Mouse (Mus musculus): ENCODE data around the gene Fbxl21. TPM values are rescaled to one million over a fixed set of nuclear protein-coding genes. Genes with fewer than 3 reads are reported as not detected.

Gene Fbxl21
- polyA plus RNA-seq, 1 experiment, result 0.20 TPM

- H3K36me3 ChIP-seq (ENCODE audit: control insufficient read depth, insufficient read depth), result no peaks in the 10 kb centered on the region
- no peak for TF ChIP-seq CEBPB (IDR thresholded peaks at IDR 0.05; ENCODE audit: insufficient read depth, poor library complexity, severe bottlenecking)
- TF ChIP-seq USF1 (IDR thresholded peaks at IDR 0.05; ENCODE audit: low read depth), result no peak
- no peak for TF ChIP-seq POLR2AphosphoS2 (IDR thresholded peaks at IDR 0.05; ENCODE audit: insufficient read length, low read depth)
- no peak for TF ChIP-seq SRF (IDR thresholded peaks at IDR 0.05; ENCODE audit: control insufficient read depth, insufficient read length, low read depth)
- TF ChIP-seq TCF3 (IDR thresholded peaks at IDR 0.05; ENCODE audit: insufficient read length, low read depth), result no peak
- no peak for TF ChIP-seq MAX (IDR thresholded peaks at IDR 0.05; ENCODE audit: low read depth)
- no peak overlapping the region for H3ac ChIP-seq (ENCODE audit: control insufficient read depth, insufficient read length)
- H3K79me2 ChIP-seq (ENCODE audit: control insufficient read depth, insufficient read depth), result no peaks in the 10 kb centered on the region
- H3K4me2 ChIP-seq (ENCODE audit: low read depth), result no peak overlapping the region
- H3K4me3 ChIP-seq, result no peak overlapping the region
- no peaks in the 10 kb centered on the region for H3K27me3 ChIP-seq (ENCODE audit: control insufficient read depth, insufficient read depth, insufficient read length)
Measured at GRCm38 (mm10) chr13:56559841-56560370, 37.6 kb downstream of the Fbxl21 start.

DNA sequence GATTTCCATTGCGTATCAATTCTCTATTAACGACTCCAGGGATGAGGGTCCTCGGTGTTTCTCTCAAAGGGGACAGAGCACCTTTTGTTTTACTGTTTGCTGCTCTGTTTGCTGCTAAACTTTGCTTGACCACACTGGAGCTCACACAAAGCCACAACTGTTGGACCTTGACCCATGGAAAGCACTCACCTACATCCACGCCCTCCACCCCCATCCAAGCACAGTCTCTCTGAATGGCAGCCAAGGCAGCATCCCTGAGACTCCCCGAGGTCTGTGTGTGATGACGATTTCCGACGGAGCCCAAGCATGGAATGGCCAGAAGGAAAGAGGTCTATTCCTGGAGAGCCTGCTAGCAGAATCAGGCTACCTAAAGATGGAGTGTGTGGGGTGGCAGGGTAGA, 38.9 kb downstream of the Fbxl21 start:
- Histone ChIP-seq H3K4me3 (no peak overlapping the region), H3K4me2 (ENCODE audit: low read depth) (no peak overlapping the region), H3ac (ENCODE audit: control insufficient read depth, insufficient read length) (no peak overlapping the region), H3K27me3 (ENCODE audit: control insufficient read depth, insufficient read depth, insufficient read length) (no peaks in the 10 kb centered on the region), H3K36me3 (ENCODE audit: control insufficient read depth, insufficient read depth) (no peaks in the 10 kb centered on the region), H3K79me2 (ENCODE audit: control insufficient read depth, insufficient read depth) (no peaks in the 10 kb centered on the region)
- TF ChIP-seq USF1 (IDR thresholded peaks at IDR 0.05; ENCODE audit: low read depth), result no peak
- TF ChIP-seq MYOD1 (IDR thresholded peaks at IDR 0.05; ENCODE audit: control insufficient read depth in 1 of 3, insufficient read length in 2 of 3, low read depth in 2 of 3), result no peak
- no peak for TF ChIP-seq POLR2AphosphoS2 (IDR thresholded peaks at IDR 0.05; ENCODE audit: insufficient read length, low read depth)
- TF ChIP-seq TCF12 (IDR thresholded peaks at IDR 0.05; ENCODE audit: insufficient read depth, poor library complexity, severe bottlenecking), result no peak
- TF ChIP-seq REST (IDR thresholded peaks at IDR 0.05; ENCODE audit: insufficient read depth, insufficient read length), result no peak
- no peak for TF ChIP-seq CEBPB (IDR thresholded peaks at IDR 0.05; ENCODE audit: insufficient read depth, poor library complexity, severe bottlenecking)
- TF ChIP-seq TCF3 (IDR thresholded peaks at IDR 0.05; ENCODE audit: insufficient read length, low read depth), result no peak
- no peak for TF ChIP-seq MAX (IDR thresholded peaks at IDR 0.05; ENCODE audit: low read depth)
- no peak for TF ChIP-seq SRF (IDR thresholded peaks at IDR 0.05; ENCODE audit: control insufficient read depth, insufficient read length, low read depth)
- TF ChIP-seq MYOG (IDR thresholded peaks at IDR 0.05; ENCODE audit: control insufficient read depth in 1 of 3, insufficient read depth in 1 of 3, insufficient read length in 2 of 3, low read depth in 2 of 3), result no peak
- no peak for TF ChIP-seq E2F4 (IDR thresholded peaks at IDR 0.05; ENCODE audit: insufficient read depth)
- TF ChIP-seq POLR2A (IDR thresholded peaks at IDR 0.05; ENCODE audit: insufficient read length, low read depth), result no peak

GRCm38 (mm10) chr13:56563075-56563474, 40.8 kb downstream of the Fbxl21 start:
- Histone ChIP-seq H3K4me2 (ENCODE audit: low read depth) (no peak overlapping the region), H3K36me3 (ENCODE audit: control insufficient read depth, insufficient read depth) (no peaks in the 10 kb centered on the region), H3K4me3 (no peak overlapping the region), H3K79me2 (ENCODE audit: control insufficient read depth, insufficient read depth) (no peaks in the 10 kb centered on the region), H3K27me3 (ENCODE audit: control insufficient read depth, insufficient read depth, insufficient read length) (no peaks in the 10 kb centered on the region), H3ac (ENCODE audit: control insufficient read depth, insufficient read length) (no peak overlapping the region)
- no peak for TF ChIP-seq E2F4 (IDR thresholded peaks at IDR 0.05; ENCODE audit: insufficient read depth)
- no peak for TF ChIP-seq MAX (IDR thresholded peaks at IDR 0.05; ENCODE audit: low read depth)
- TF ChIP-seq REST (IDR thresholded peaks at IDR 0.05; ENCODE audit: insufficient read depth, insufficient read length), result no peak
- TF ChIP-seq TCF12 (IDR thresholded peaks at IDR 0.05; ENCODE audit: insufficient read depth, poor library complexity, severe bottlenecking), result no peak
- TF ChIP-seq SRF (IDR thresholded peaks at IDR 0.05; ENCODE audit: control insufficient read depth, insufficient read length, low read depth), result no peak
- TF ChIP-seq TCF3 (IDR thresholded peaks at IDR 0.05; ENCODE audit: insufficient read length, low read depth), result no peak
- TF ChIP-seq POLR2A (IDR thresholded peaks at IDR 0.05; ENCODE audit: insufficient read length, low read depth), result no peak
- no peak for TF ChIP-seq MYOD1 (IDR thresholded peaks at IDR 0.05; ENCODE audit: control insufficient read depth in 1 of 3, insufficient read length in 2 of 3, low read depth in 2 of 3)
- TF ChIP-seq USF1 (IDR thresholded peaks at IDR 0.05; ENCODE audit: low read depth), result no peak
- no peak for TF ChIP-seq POLR2AphosphoS2 (IDR thresholded peaks at IDR 0.05; ENCODE audit: insufficient read length, low read depth)
- no peak for TF ChIP-seq MYOG (IDR thresholded peaks at IDR 0.05; ENCODE audit: control insufficient read depth in 1 of 3, insufficient read depth in 1 of 3, insufficient read length in 2 of 3, low read depth in 2 of 3)
- TF ChIP-seq CEBPB (IDR thresholded peaks at IDR 0.05; ENCODE audit: insufficient read depth, poor library complexity, severe bottlenecking), result no peak

- TF ChIP-seq REST (IDR thresholded peaks at IDR 0.05; ENCODE audit: insufficient read depth, insufficient read length), result no peak
- TF ChIP-seq E2F4 (IDR thresholded peaks at IDR 0.05; ENCODE audit: insufficient read depth), result no peak
- TF ChIP-seq USF1 (IDR thresholded peaks at IDR 0.05; ENCODE audit: low read depth), result no peak
- no peak for TF ChIP-seq SRF (IDR thresholded peaks at IDR 0.05; ENCODE audit: control insufficient read depth, insufficient read length, low read depth)
- H3ac ChIP-seq (ENCODE audit: control insufficient read depth, insufficient read length), result no peak overlapping the region
- no peaks in the 10 kb centered on the region for H3K36me3 ChIP-seq (ENCODE audit: control insufficient read depth, insufficient read depth)
- peak overlapping the region; percentile 50 for H3K4me2 ChIP-seq (ENCODE audit: low read depth)
- H3K4me3 ChIP-seq, result no peak overlapping the region
- H3K79me2 ChIP-seq (ENCODE audit: control insufficient read depth, insufficient read depth), result no peaks in the 10 kb centered on the region
- no peaks in the 10 kb centered on the region for H3K27me3 ChIP-seq (ENCODE audit: control insufficient read depth, insufficient read depth, insufficient read length)
Measured at GRCm38 (mm10) chr13:56566336-56566735, 44.1 kb downstream of the Fbxl21 start.

DNA sequence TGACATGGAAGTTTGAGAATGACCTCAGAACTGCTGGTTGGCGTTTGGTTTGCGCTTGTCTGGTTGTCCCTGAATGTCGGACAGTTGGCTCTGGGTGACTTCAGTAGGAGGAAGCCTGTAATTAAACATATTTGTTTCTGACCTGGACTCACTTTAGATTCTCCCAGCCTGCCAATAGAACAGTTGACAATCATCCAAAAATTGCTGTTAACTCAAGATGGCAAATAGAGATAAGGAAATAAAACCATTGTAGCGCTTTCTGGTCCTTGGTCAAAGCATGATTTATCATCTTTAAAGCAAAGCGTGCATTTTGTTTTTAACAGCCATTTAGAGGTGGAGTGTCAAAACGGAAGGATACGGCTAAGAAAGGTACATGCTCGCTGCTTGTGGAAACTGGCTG, 49.4 kb downstream of the Fbxl21 start:
- Histone ChIP-seq H3K79me2 (ENCODE audit: control insufficient read depth, insufficient read depth) (no peaks in the 10 kb centered on the region), H3K4me2 (ENCODE audit: low read depth) (no peak overlapping the region), H3K4me3 (no peak overlapping the region), H3K27me3 (ENCODE audit: control insufficient read depth, insufficient read depth, insufficient read length) (no peaks in the 10 kb centered on the region), H3K36me3 (ENCODE audit: control insufficient read depth, insufficient read depth) (no peaks in the 10 kb centered on the region), H3ac (ENCODE audit: control insufficient read depth, insufficient read length) (no peak overlapping the region)
- no peak for TF ChIP-seq SRF (IDR thresholded peaks at IDR 0.05; ENCODE audit: control insufficient read depth, insufficient read length, low read depth)
- no peak for TF ChIP-seq TCF3 (IDR thresholded peaks at IDR 0.05; ENCODE audit: insufficient read length, low read depth)
- no peak for TF ChIP-seq POLR2A (IDR thresholded peaks at IDR 0.05; ENCODE audit: insufficient read length, low read depth)
- TF ChIP-seq MYOD1 (IDR thresholded peaks at IDR 0.05; ENCODE audit: control insufficient read depth in 1 of 3, insufficient read length in 2 of 3, low read depth in 2 of 3), result no peak
- no peak for TF ChIP-seq TCF12 (IDR thresholded peaks at IDR 0.05; ENCODE audit: insufficient read depth, poor library complexity, severe bottlenecking)
- TF ChIP-seq POLR2AphosphoS2 (IDR thresholded peaks at IDR 0.05; ENCODE audit: insufficient read length, low read depth), result no peak
- no peak for TF ChIP-seq E2F4 (IDR thresholded peaks at IDR 0.05; ENCODE audit: insufficient read depth)
- no peak for TF ChIP-seq CEBPB (IDR thresholded peaks at IDR 0.05; ENCODE audit: insufficient read depth, poor library complexity, severe bottlenecking)
- no peak for TF ChIP-seq USF1 (IDR thresholded peaks at IDR 0.05; ENCODE audit: low read depth)
- TF ChIP-seq REST (IDR thresholded peaks at IDR 0.05; ENCODE audit: insufficient read depth, insufficient read length), result no peak
- TF ChIP-seq MAX (IDR thresholded peaks at IDR 0.05; ENCODE audit: low read depth), result no peak

Data from myocyte (in vitro differentiated cells).